Mouse (Mus musculus) common myeloid progenitor, adult 5-6 weeks (primary cell): ENCODE data around the gene Gm3727. TPM values are rescaled to one million over a fixed set of nuclear protein-coding genes. Genes with fewer than 3 reads are reported as not detected.
"Not testable (repeated sequence)": the region's sequence is repeated elsewhere in the genome, so short reads cannot be mapped to it uniquely, and the experiment has no call there.

Source experiments
- ATAC-seq: replicated peaks from 2 replicates; pipeline ENCODE4 v1.8.0; 2016; ENCODE audit warnings: low read depth, mild to moderate bottlenecking, moderate TSS enrichment, inconsistent platforms; ENCODE audit not compliant: poor library complexity, severe bottlenecking
- total RNA-seq: library from RNA; stranded (forward); fragments of 200-1000, 187-1606 nt; gene quantifications from 2 replicates; pipeline ENCODE4 v1.2.3, GENCODE M21; 2017

The Gm3727 gene
- not detected in 2 replicates for total RNA-seq

DNA sequence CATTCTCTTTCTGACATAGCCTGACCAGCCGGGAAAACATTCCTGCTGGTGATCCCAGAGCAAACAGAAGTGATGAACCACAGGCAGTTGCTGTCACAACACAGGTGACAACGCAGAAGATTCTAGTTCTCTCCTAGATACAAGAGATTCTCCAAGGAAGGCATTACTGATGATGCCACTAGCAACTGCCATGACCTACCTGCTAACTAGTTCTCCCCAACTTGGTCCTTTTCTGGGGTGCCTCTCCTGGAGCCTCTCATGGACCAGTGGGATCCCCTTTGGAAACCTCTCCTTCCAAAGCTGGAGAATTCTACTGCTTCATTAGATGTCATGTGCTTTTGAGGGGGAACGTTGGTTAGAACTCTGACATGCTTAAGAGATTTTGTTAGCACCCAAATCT is at the start of gene Gm3727:
Gene Gm3727 (minus strand): TSS at position 101 of the 400 bp plus-strand sequence.
- not testable (repeated sequence) for ATAC-seq

DNA sequence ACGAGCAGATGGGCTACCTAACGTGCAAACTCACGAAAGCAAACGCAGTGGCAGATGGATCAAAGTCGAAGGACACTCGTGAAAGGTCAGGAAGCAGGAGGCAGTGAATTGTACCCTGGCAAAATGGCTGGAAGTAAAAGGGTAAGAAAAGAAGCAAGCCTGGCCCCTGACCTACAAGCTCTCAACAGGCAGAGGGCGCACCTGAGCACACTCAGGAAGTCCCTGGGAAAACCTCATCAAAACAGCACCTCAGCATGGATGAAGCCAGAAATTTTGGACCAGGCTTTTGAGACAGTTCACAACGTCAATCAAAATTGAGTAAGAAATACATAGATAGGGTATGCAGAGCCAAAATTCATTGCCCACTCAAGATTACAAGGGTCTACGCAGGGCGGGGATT is 21.0 kb downstream of the Gm3727 start:
- ATAC-seq, result not testable (repeated sequence)

Other genes with a start within 250 kb of the Gm3727 start
- not detected in 2 replicates for gene Gm10406, start 237.3 kb downstream of the Gm3727 start, total RNA-seq
- not detected in 2 replicates for gene Gm3685, start 219.7 kb downstream of the Gm3727 start, total RNA-seq
- 0.78 TPM in 1 of 2 replicates, not detected in the other for gene Gm3696, start 164.1 kb downstream of the Gm3727 start, total RNA-seq
- not detected in 2 replicates for gene Gm6676, start 139.3 kb downstream of the Gm3727 start, total RNA-seq
- 0.82 and 0.87 TPM in 2 replicates for gene Gm3512, start 90.2 kb downstream of the Gm3727 start, total RNA-seq
- not detected in 2 replicates for gene Gm16434, start 70.2 kb downstream of the Gm3727 start, total RNA-seq
- 0.29 and 0.37 TPM in 2 replicates for gene Gm3739, start 50.3 kb upstream of the Gm3727 start, total RNA-seq
- gene Gm5797, start 67.7 kb upstream of the Gm3727 start, total RNA-seq, result not detected in 2 replicates
- gene Gm8374, start 100.4 kb upstream of the Gm3727 start, total RNA-seq, result not detected in 2 replicates
- gene Gm3755, start 186.2 kb upstream of the Gm3727 start, total RNA-seq, result not detected in 2 replicates
- gene Gm3752, start 219.0 kb upstream of the Gm3727 start, total RNA-seq, result not detected in 2 replicates